8 mouse cellular contexts compared by ENCODE assay signal in the genomic region with DNA sequence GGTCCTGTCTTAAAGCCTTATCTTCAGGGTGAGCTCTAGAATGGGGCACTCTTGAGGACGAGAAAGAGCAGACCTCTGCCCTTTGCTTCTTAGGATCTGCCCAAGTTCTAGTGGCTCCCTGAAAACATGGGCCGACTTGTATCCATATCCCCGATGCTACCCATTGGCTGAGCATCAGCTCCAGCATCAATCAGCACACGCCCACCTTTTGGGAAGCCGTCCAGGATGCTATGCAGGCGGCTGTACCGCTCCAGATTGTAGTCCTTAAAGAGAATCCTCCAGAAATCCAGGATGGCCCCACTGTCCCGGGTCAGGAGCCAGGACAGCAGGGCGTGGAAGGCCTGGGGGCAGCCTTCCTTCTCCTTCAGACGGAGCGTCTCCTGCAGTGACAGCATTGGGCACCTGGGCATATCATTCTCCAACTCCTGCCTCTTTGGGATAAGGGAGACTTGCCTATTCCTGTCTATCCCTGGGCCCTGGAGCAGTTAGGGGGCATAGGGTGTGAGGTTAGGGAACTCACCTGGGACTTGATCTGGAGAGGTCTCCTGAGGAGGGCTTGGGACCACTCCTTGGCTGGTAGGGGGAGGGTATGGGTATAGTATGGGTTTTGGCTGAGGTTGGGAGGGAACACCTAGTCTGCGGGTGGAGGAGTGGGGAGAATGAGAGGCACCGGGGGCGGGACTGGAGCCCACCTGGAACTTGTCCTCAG. TPM values are rescaled to one million over a fixed set of nuclear protein-coding genes. Genes with fewer than 3 reads are reported as not detected.
DNase-seq lines count a peak whose midpoint lies in the region; ATAC-seq and TF ChIP-seq lines count a peak whose summit lies in the region.

No protein-coding gene starts in this region.

- H3K4me3 ChIP-seq in left cerebral cortex, adult 2 months: no peak overlapping the region
- peak overlapping the region; percentile 34 for H3K4me3 ChIP-seq in forebrain, embryonic 16.5 days (replicated peaks; ENCODE audit: low read length)
- no peak overlapping the region for H3K4me3 ChIP-seq in limb, embryonic 11.5 days (ENCODE audit: low read depth, low read length)

- no peaks in the 10 kb centered on the region for H3K36me3 ChIP-seq in forebrain, embryonic 16.5 days (ENCODE audit: control insufficient read depth, insufficient read depth)
- H3K36me3 ChIP-seq in limb, embryonic 11.5 days (ENCODE audit: control insufficient read depth, insufficient read depth, low read length): no peaks in the 10 kb centered on the region

- no peak overlapping the region for H3K27ac ChIP-seq in left cerebral cortex, adult 2 months
- H3K27ac ChIP-seq in forebrain, embryonic 16.5 days (ENCODE audit: low read length): no peak overlapping the region
- H3K27ac ChIP-seq in limb, embryonic 11.5 days (replicated peaks; ENCODE audit: low read depth, low read length): no peak overlapping the region

- H3K4me1 ChIP-seq in forebrain, embryonic 16.5 days (replicated peaks; ENCODE audit: control insufficient read depth, insufficient read depth, low read length): peaks cover 8% of the 10 kb centered on the region
- 0 out of 2 replicates have a peak, but pooled peaks cover 2% of the 10 kb centered on the region for H3K4me1 ChIP-seq in limb, embryonic 11.5 days (ENCODE audit: control insufficient read depth, insufficient read depth, low read length)

- ATAC-seq in forebrain, embryonic 16.5 days: no peak; the same call in 1 of the 2 replicates
- ATAC-seq in limb, embryonic 11.5 days (ENCODE audit: insufficient number of reproducible peaks, low FRiP score, low TSS enrichment, low read depth): peak; percentile 36; the same call in 1 of the 2 replicates

- H3K4me2 ChIP-seq in forebrain, embryonic 16.5 days (ENCODE audit: low read length): peak overlapping the region; percentile 39
- H3K4me2 ChIP-seq in limb, embryonic 11.5 days (ENCODE audit: low read depth, severe bottlenecking): peak overlapping the region; percentile 34; the same call in 1 of the 2 replicates

- no peaks in the 10 kb centered on the region for H3K27me3 ChIP-seq in forebrain, embryonic 16.5 days (replicated peaks; ENCODE audit: control insufficient read depth, insufficient read depth, low read length)
- H3K27me3 ChIP-seq in limb, embryonic 11.5 days (ENCODE audit: control insufficient read depth, insufficient read depth, low read length): no peaks in the 10 kb centered on the region

- intact Hi-C loops in left cerebral cortex, adult 2 months (cut with DNase I): no loop called here

- 60% methylated on average over 14 of the region's 14 CpGs for WGBS in forebrain, embryonic 16.5 days
- 60% methylated on average over 14 of the region's 14 CpGs for WGBS in limb, embryonic 11.5 days

- no peaks in the 10 kb centered on the region for H3K9me3 ChIP-seq in forebrain, embryonic 16.5 days (ENCODE audit: control insufficient read depth, low read length)
- no peaks in the 10 kb centered on the region for H3K9me3 ChIP-seq in limb, embryonic 11.5 days (ENCODE audit: control insufficient read depth, low read length)

- peak overlapping the region; percentile 38 for H3K9ac ChIP-seq in forebrain, embryonic 16.5 days (replicated peaks; ENCODE audit: low read depth, low read length)
- 0 out of 2 replicates have a peak overlapping the region, but pooled peaks have one; percentile 5 for H3K9ac ChIP-seq in limb, embryonic 11.5 days (ENCODE audit: low read length)

- no peak for TF ChIP-seq CTCF in left cerebral cortex, adult 2 months (IDR thresholded peaks at IDR 0.05)

- DNase-seq in left cerebral cortex, adult 2 months (ENCODE audit: extremely low spot score in 1 of 2, low spot score in 2 of 2): peak; percentile 26 to 36
- no peak for DNase-seq in left cerebral cortex, adult 11 months (ENCODE audit: low spot score)
- DNase-seq in limb, embryonic 11.5 days (ENCODE audit: low spot score): no peak
- peak; percentile 56 to 62 for DNase-seq in right cerebral cortex, postnatal 10 days (ENCODE audit: low spot score in 2 of 2)
- no peak for DNase-seq in cerebellum, adult 11 months
- no peak for DNase-seq in urinary bladder, adult 18-20 months (ENCODE audit: low spot score in 2 of 2)
- DNase-seq in thymus, postnatal 0 days (ENCODE audit: low spot score): no peak

RNA-seq across cellular contexts. Expression of a gene that starts 0.6 kb away (rescaled TPM):
- under 1 TPM in 1 of 2 experiments, not detected in 1; 0.56 TPM for total RNA-seq in left cerebral cortex, adult 2 months (2021)
- 0.34 TPM in 1 of 2 replicates, not detected in the other for polyA plus RNA-seq in forebrain, embryonic 16.5 days (2015; fragmentation: Nextera tagmentation; extraction: Ambion mirVana)
- 0.17 and 0.35 TPM in 2 replicates for polyA plus RNA-seq in limb, embryonic 11.5 days (2014; fragmentation: Nextera tagmentation; extraction: Ambion mirVana)
- polyA plus RNA-seq in thymus, postnatal 0 days (2015; fragmentation: Nextera tagmentation; extraction: Ambion mirVana): 8.8 and 10.1 TPM in 2 replicates

RNA-seq across cellular contexts. Expression of a gene that starts 1.1 kb away (rescaled TPM):
- under 1 TPM in 1 of 2 experiments, not detected in 1; 0.54 TPM for total RNA-seq in left cerebral cortex, adult 2 months (2021)
- polyA plus RNA-seq in forebrain, embryonic 16.5 days (2015; fragmentation: Nextera tagmentation; extraction: Ambion mirVana): not detected in 2 replicates
- polyA plus RNA-seq in limb, embryonic 11.5 days (2014; fragmentation: Nextera tagmentation; extraction: Ambion mirVana): 0.11 TPM in 1 of 2 replicates, not detected in the other
- polyA plus RNA-seq in thymus, postnatal 0 days (2015; fragmentation: Nextera tagmentation; extraction: Ambion mirVana): 0.69 and 1.1 TPM in 2 replicates

RNA-seq across cellular contexts. Expression of a gene that starts 26.3 kb away (rescaled TPM):
- total RNA-seq in left cerebral cortex, adult 2 months (2021): 1 to 10 TPM; 3.5 to 3.6 TPM
- 0.38 and 0.82 TPM in 2 replicates for polyA plus RNA-seq in forebrain, embryonic 16.5 days (2015; fragmentation: Nextera tagmentation; extraction: Ambion mirVana)
- 2.6 and 2.7 TPM in 2 replicates for polyA plus RNA-seq in limb, embryonic 11.5 days (2014; fragmentation: Nextera tagmentation; extraction: Ambion mirVana)
- polyA plus RNA-seq in thymus, postnatal 0 days (2015; fragmentation: Nextera tagmentation; extraction: Ambion mirVana): 6.2 and 6.7 TPM in 2 replicates

RNA-seq across cellular contexts. Expression of a gene that starts 33.0 kb away (rescaled TPM):
- 100 to 1,000 TPM; 141 to 149 TPM for total RNA-seq in left cerebral cortex, adult 2 months (2021)
- polyA plus RNA-seq in forebrain, embryonic 16.5 days (2015; fragmentation: Nextera tagmentation; extraction: Ambion mirVana): 109 and 117 TPM in 2 replicates
- polyA plus RNA-seq in limb, embryonic 11.5 days (2014; fragmentation: Nextera tagmentation; extraction: Ambion mirVana): 157 and 161 TPM in 2 replicates
- polyA plus RNA-seq in thymus, postnatal 0 days (2015; fragmentation: Nextera tagmentation; extraction: Ambion mirVana): 41.1 and 45.5 TPM in 2 replicates

Comparison
In these comparisons a context has a peak if more than half of its experiments do, and no peak if none do; other contexts are left out.
1. DNase-seq: peak in left cerebral cortex, adult 2 months (2 of 2) and right cerebral cortex, postnatal 10 days (2 of 2); none in left cerebral cortex, adult 11 months (single experiment), limb, embryonic 11.5 days (single experiment), cerebellum, adult 11 months (single experiment), urinary bladder, adult 18-20 months (0 of 2) and thymus, postnatal 0 days (single experiment).